10 mouse cellular contexts compared by ENCODE assay signal in genomic region chr1:89876346-89877072, GRCm38 (mm10). TPM values are rescaled to one million over a fixed set of nuclear protein-coding genes. Genes with fewer than 3 reads are reported as not detected.
DNase-seq lines count a peak whose midpoint lies in the region; ATAC-seq lines count a peak whose summit lies in the region.
"Had no signal": no experiment of that assay in that cellular context is flagged by ENCODE, and none has a peak within 500 bp of the region (broad histone marks: within the 10 kb centered on the region; RNA-seq: fewer than 3 reads in every experiment).

No protein-coding gene starts in this region.

- H3K4me3 ChIP-seq in forebrain, embryonic 12.5 days (replicated peaks): no peak overlapping the region
- H3K4me3 ChIP-seq in forebrain, embryonic 13.5 days: no peak overlapping the region
- H3K4me3 ChIP-seq in hindbrain, embryonic 14.5 days (replicated peaks; ENCODE audit: low read length): no peak overlapping the region
- H3K4me3 ChIP-seq: embryonic facial prominence, embryonic 13.5 days had no signal

- no peaks in the 10 kb centered on the region for H3K9me3 ChIP-seq in forebrain, embryonic 12.5 days
- no peaks in the 10 kb centered on the region for H3K9me3 ChIP-seq in forebrain, embryonic 13.5 days (replicated peaks)
- no peaks in the 10 kb centered on the region for H3K9me3 ChIP-seq in hindbrain, embryonic 14.5 days (ENCODE audit: control insufficient read depth, low read length)
- H3K9me3 ChIP-seq: embryonic facial prominence, embryonic 13.5 days had no signal

- peaks cover 51% of the 10 kb centered on the region for H3K27me3 ChIP-seq in forebrain, embryonic 12.5 days
- peaks cover 41% of the 10 kb centered on the region for H3K27me3 ChIP-seq in forebrain, embryonic 13.5 days
- H3K27me3 ChIP-seq in hindbrain, embryonic 14.5 days (ENCODE audit: control insufficient read depth, insufficient read depth, low read length): no peaks in the 10 kb centered on the region

- peaks cover 37% of the 10 kb centered on the region for H3K4me1 ChIP-seq in forebrain, embryonic 12.5 days
- H3K4me1 ChIP-seq in forebrain, embryonic 13.5 days: peaks cover 20% of the 10 kb centered on the region
- H3K4me1 ChIP-seq in hindbrain, embryonic 14.5 days (replicated peaks; ENCODE audit: control insufficient read depth, insufficient read depth, low read length): peaks cover 27% of the 10 kb centered on the region

- no peak for DNase-seq in hindbrain, embryonic 14.5 days (ENCODE audit: low spot score)
- DNase-seq in lung, postnatal 36 days: peak; percentile 89
- no peak for DNase-seq in layer of hippocampus, postnatal 10 days (ENCODE audit: low spot score in 2 of 2)
- no peak for DNase-seq in right cerebral cortex, postnatal 10 days (ENCODE audit: low spot score in 2 of 2)
- DNase-seq in layer of hippocampus, adult 9-11 months: no peak

- 2% methylated on average over 5 of the region's 5 CpGs for WGBS in forebrain, embryonic 12.5 days
- WGBS in forebrain, embryonic 13.5 days: 9% methylated on average over 5 of the region's 5 CpGs
- WGBS in hindbrain, embryonic 14.5 days: 5% methylated on average over 5 of the region's 5 CpGs

- 0 out of 2 replicates have a peak, but pooled peaks have one; percentile 20 for ATAC-seq in forebrain, embryonic 12.5 days (ENCODE audit: low FRiP score)
- no peak for ATAC-seq in forebrain, embryonic 13.5 days
- 0 out of 2 replicates have a peak, but pooled peaks have one; percentile 11 for ATAC-seq in common myeloid progenitor, adult 5-6 weeks (replicated peaks; ENCODE audit: low read depth, poor library complexity, severe bottlenecking)
- ATAC-seq in hindbrain, embryonic 14.5 days (ENCODE audit: low FRiP score): peak; percentile 58; the same call in 1 of the 2 replicates

- H3K4me2 ChIP-seq in forebrain, embryonic 12.5 days: no peak overlapping the region
- no peak overlapping the region for H3K4me2 ChIP-seq in forebrain, embryonic 13.5 days
- no peak overlapping the region for H3K4me2 ChIP-seq in hindbrain, embryonic 14.5 days (replicated peaks)
- H3K4me2 ChIP-seq: embryonic facial prominence, embryonic 13.5 days had no signal

- H3K36me3 ChIP-seq in forebrain, embryonic 12.5 days (replicated peaks): peaks cover 4% of the 10 kb centered on the region; the same call in 1 of the 2 replicates
- H3K36me3 ChIP-seq in forebrain, embryonic 13.5 days (ENCODE audit: poor library complexity, severe bottlenecking): no peaks in the 10 kb centered on the region
- H3K36me3 ChIP-seq in hindbrain, embryonic 14.5 days (replicated peaks; ENCODE audit: control insufficient read depth, insufficient read depth): no peaks in the 10 kb centered on the region
- H3K36me3 ChIP-seq: embryonic facial prominence, embryonic 13.5 days had no signal

- H3K27ac ChIP-seq in forebrain, embryonic 12.5 days: no peak overlapping the region
- no peak overlapping the region for H3K27ac ChIP-seq in forebrain, embryonic 13.5 days
- H3K27ac ChIP-seq in hindbrain, embryonic 14.5 days: peak overlapping the region; percentile 28; the same call in 1 of the 2 replicates
- H3K27ac ChIP-seq: embryonic facial prominence, embryonic 13.5 days; liver, embryonic 14.5 days had no signal

- H3K9ac ChIP-seq in forebrain, embryonic 12.5 days: no peak overlapping the region
- H3K9ac ChIP-seq in forebrain, embryonic 13.5 days: no peak overlapping the region
- H3K9ac ChIP-seq in hindbrain, embryonic 14.5 days: 0 out of 2 replicates have a peak overlapping the region, but pooled peaks have one; percentile 29
- H3K9ac ChIP-seq: embryonic facial prominence, embryonic 13.5 days; liver, embryonic 14.5 days had no signal

RNA-seq across cellular contexts. Expression of gene Gbx2, which starts 54.5 kb away (rescaled TPM):
- polyA plus RNA-seq in forebrain, embryonic 12.5 days (2016; fragmentation: Nextera tagmentation; extraction: Ambion mirVana): 26.9 and 28.0 TPM in 2 replicates
- 18.7 and 29.4 TPM in 2 replicates for polyA plus RNA-seq in forebrain, embryonic 13.5 days (2015; fragmentation: Nextera tagmentation; extraction: Ambion mirVana)
- 4.7 and 8.2 TPM in 2 replicates for total RNA-seq in common myeloid progenitor, adult 5-6 weeks (2017)
- polyA plus RNA-seq in hindbrain, embryonic 14.5 days (2014; fragmentation: Nextera tagmentation; extraction: Ambion mirVana): 40.6 and 41.6 TPM in 2 replicates
- under 1 TPM; 0.55 to 0.67 TPM for total RNA-seq in layer of hippocampus, postnatal 10 days (2021)
